Mouse (Mus musculus): ENCODE results near the gene Tmem109. TPM values are rescaled to one million over a fixed set of nuclear protein-coding genes. Genes with fewer than 3 reads are reported as not detected.

Gene Tmem109
- polyA plus RNA-seq, 1 experiment from 2014 or later = 20.0 TPM

DNA sequence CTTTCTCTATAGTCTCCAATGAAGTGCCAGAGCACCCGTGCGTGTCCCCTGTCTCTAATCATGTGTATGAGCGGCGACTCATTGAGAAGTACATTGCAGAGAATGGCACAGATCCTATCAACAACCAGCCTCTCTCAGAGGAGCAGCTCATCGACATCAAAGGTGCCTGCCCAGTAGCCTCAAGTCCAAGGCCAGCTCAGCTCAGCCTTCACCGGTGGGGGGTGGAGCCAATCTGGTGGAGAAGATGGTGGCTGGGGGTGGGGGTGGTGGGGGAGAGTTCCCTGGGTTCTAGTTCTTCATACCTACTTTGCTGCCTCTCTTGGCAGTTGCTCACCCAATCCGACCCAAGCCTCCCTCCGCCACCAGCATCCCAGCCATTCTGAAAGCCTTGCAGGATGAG, 15.7 kb upstream of the Tmem109 start:
- Histone ChIP-seq H3K9ac (ENCODE audit: low read depth, low read length) (no peak overlapping the region), H3K4me1 (ENCODE audit: control insufficient read depth, low read depth, low read length) (peaks cover 13% of the 10 kb centered on the region), H3K4me3 (ENCODE audit: low read depth, low read length) (no peak overlapping the region), H3K9me3 (replicated peaks; ENCODE audit: control insufficient read depth, low read length) (no peaks in the 10 kb centered on the region), H3K4me2 (ENCODE audit: low read depth, low read length) (no peak overlapping the region), H3K27ac (ENCODE audit: low read length) (no peak overlapping the region), H3K36me3 (ENCODE audit: control insufficient read depth, insufficient read depth) (peaks cover 29% of the 10 kb centered on the region), H3K27me3 (ENCODE audit: control insufficient read depth, insufficient read depth, low read depth, low read length) (no peaks in the 10 kb centered on the region)
- no peak for ATAC-seq (ENCODE audit: low read depth)
- 73% methylated on average over 8 of the region's 8 CpGs for WGBS (ENCODE audit: insufficient replicate concordance)

DNA sequence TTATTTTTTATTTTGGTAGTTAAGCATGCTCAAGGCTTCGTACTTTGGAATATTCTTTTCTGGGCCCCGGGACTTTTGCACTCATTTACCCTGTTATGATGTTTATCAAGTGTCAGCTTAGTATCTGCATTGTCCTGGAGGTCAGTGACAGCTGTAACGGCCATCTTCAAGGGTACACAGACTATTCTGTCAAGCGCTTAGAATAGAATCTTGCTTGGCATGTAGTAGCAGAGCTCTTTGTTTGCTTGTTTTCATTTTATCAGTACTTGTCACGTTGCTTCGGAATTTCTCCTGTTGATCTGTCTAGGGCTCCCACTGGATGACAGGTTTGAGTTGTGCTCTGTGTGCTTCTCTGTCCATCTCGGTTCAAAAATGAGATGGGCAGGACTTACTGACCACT, 15.0 kb upstream of the Tmem109 start:
- no peak for ATAC-seq (ENCODE audit: low read depth)
- peak overlapping the region; percentile 80 for H3K4me2 ChIP-seq (ENCODE audit: low read depth, low read length)
- no peaks in the 10 kb centered on the region for H3K9me3 ChIP-seq (replicated peaks; ENCODE audit: control insufficient read depth, low read length)
- no peak overlapping the region for H3K27ac ChIP-seq (ENCODE audit: low read length)
- WGBS (ENCODE audit: insufficient replicate concordance) = 59% methylated on average over 7 of the region's 7 CpGs
- H3K36me3 ChIP-seq (ENCODE audit: control insufficient read depth, insufficient read depth) = peaks cover 22% of the 10 kb centered on the region
- peak overlapping the region; percentile 84; the same call in 1 of the 2 replicates for H3K4me3 ChIP-seq (ENCODE audit: low read depth, low read length)
- no peaks in the 10 kb centered on the region for H3K27me3 ChIP-seq (ENCODE audit: control insufficient read depth, insufficient read depth, low read depth, low read length)
- peak overlapping the region; percentile 82 for H3K9ac ChIP-seq (ENCODE audit: low read depth, low read length)
- H3K4me1 ChIP-seq (ENCODE audit: control insufficient read depth, low read depth, low read length) = peaks cover 13% of the 10 kb centered on the region

DNA sequence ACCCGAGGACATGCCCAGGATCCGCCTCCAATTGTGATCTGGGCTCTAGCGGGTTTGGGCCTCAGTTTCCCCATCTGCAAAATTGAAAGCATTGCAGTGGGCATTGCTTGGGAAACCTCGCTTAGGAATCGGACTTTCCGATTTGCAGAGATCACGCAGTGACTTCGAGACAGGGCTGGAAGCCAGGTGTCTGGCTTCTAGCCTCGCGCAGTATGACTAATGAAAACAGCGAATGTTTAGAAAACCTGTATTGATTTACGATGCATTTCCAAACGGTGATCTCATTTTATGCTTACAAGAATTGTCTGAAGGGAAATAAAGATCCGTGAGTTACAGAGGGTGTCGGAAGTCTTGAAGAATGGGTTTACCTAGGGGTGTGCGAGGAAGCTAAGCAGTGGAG, 13.9 kb upstream of the Tmem109 start:
- Histone ChIP-seq H3K4me2 (ENCODE audit: low read depth, low read length) (peak overlapping the region; percentile 80), H3K4me3 (ENCODE audit: low read depth, low read length) (peak overlapping the region; percentile 84), H3K4me1 (ENCODE audit: control insufficient read depth, low read depth, low read length) (peaks cover 13% of the 10 kb centered on the region), H3K36me3 (ENCODE audit: control insufficient read depth, insufficient read depth) (peaks cover 12% of the 10 kb centered on the region), H3K27me3 (ENCODE audit: control insufficient read depth, insufficient read depth, low read depth, low read length) (no peaks in the 10 kb centered on the region), H3K9ac (ENCODE audit: low read depth, low read length) (peak overlapping the region; percentile 82), H3K9me3 (replicated peaks; ENCODE audit: control insufficient read depth, low read length) (no peaks in the 10 kb centered on the region), H3K27ac (ENCODE audit: low read length) (peak overlapping the region; percentile 78)
- WGBS (ENCODE audit: insufficient replicate concordance) = 1% methylated on average over 16 of the region's 16 CpGs
- ATAC-seq (ENCODE audit: low read depth) = no peak

DNA sequence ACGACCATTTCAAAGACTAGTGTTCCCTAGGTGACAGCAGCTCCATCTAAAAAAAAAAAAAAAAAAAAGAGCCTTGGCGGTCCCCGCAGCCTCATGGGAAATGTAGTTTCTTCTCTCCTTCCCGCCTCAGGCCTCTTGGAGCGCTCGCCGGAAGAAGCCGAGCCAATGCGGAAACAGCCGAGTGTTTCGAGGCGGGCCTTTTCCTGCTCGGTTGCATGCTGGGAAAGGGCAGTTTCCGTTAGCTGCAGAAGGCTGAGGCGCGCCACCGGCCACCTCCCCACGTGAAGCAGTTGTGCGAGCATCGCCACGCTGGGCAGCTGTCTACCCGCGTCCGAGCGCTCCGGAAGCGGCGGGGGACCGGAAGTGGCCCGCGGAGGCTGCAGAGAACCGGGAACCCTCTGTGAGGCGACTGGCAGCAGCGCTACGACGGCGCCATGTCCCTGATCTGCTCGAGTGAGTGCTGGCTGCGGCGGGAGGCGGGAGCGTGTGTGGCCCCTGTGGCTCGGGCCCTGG, 13.3 kb upstream of the Tmem109 start, which contains the start of gene Prpf19:
Prpf19 (plus strand) TSS at position 216 of the 513 bp plus-strand sequence.
- ATAC-seq (ENCODE audit: low read depth) = peak; percentile 97
- WGBS (ENCODE audit: insufficient replicate concordance) = under 1% methylated on average over 42 of the region's 43 CpGs
- peaks cover 6% of the 10 kb centered on the region for H3K36me3 ChIP-seq (ENCODE audit: control insufficient read depth, insufficient read depth)
- peak within 1 kb of the TSS; percentile 78 for H3K27ac ChIP-seq (ENCODE audit: low read length)
- no peaks in the 10 kb centered on the region for H3K9me3 ChIP-seq (replicated peaks; ENCODE audit: control insufficient read depth, low read length)
- H3K4me3 ChIP-seq (ENCODE audit: low read depth, low read length) = peak within 1 kb of the TSS; percentile 84
- no peaks in the 10 kb centered on the region for H3K27me3 ChIP-seq (ENCODE audit: control insufficient read depth, insufficient read depth, low read depth, low read length)
- peak within 1 kb of the TSS; percentile 80 for H3K4me2 ChIP-seq (ENCODE audit: low read depth, low read length)
- peak within 1 kb of the TSS; percentile 82 for H3K9ac ChIP-seq (ENCODE audit: low read depth, low read length)
- H3K4me1 ChIP-seq (ENCODE audit: control insufficient read depth, low read depth, low read length) = peaks cover 13% of the 10 kb centered on the region

DNA sequence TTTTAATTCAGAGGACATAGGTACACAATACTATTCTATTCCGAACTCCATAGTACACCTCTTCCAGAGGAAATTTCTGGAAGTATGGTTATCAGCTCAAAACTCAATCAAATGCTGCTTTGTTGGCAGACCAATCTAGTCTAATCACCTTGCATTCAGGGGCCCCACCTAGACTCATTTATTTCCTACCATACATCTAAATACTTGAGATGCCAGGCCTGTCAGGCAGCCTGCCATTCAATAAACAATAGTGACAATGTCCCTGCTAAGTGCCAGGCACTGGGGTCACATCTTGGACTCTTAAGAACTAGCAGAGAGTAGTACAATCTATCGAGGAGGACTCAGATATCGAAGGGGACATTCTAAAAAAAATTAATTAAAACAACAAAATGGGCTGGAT, 10.4 kb upstream of the Tmem109 start:
- Histone ChIP-seq H3K4me2 (ENCODE audit: low read depth, low read length) (no peak overlapping the region), H3K9me3 (replicated peaks; ENCODE audit: control insufficient read depth, low read length) (no peaks in the 10 kb centered on the region), H3K4me1 (ENCODE audit: control insufficient read depth, low read depth, low read length) (peaks cover 13% of the 10 kb centered on the region), H3K4me3 (ENCODE audit: low read depth, low read length) (no peak overlapping the region), H3K27ac (ENCODE audit: low read length) (no peak overlapping the region), H3K27me3 (ENCODE audit: control insufficient read depth, insufficient read depth, low read depth, low read length) (no peaks in the 10 kb centered on the region), H3K9ac (ENCODE audit: low read depth, low read length) (no peak overlapping the region), H3K36me3 (ENCODE audit: control insufficient read depth, insufficient read depth) (no peaks in the 10 kb centered on the region)
- 66% methylated on average over 3 of the region's 3 CpGs for WGBS (ENCODE audit: insufficient replicate concordance)
- no peak for ATAC-seq (ENCODE audit: low read depth)

DNA sequence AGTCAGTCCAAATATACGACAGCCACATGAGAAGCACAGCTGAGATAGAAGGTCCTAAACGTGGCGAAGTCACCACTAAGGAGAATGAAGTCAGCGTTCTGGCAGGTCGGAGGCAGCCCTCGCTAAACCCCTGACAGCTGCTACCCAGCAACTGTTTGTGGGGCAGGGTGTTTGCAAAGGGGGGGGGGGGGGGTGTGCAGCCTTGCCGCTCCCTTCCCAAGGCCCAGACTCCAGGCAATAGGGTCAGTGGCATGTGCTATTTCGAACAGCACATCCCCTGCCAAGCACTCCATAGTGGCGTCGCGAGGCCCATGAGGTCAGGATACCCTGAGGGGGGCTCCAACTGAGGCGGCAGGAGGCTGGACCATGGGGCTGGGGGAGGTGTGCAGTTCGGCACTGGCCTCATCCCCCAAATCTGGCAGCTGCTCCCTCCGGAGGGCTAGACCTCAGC, 801 bp downstream of the Tmem109 start:
- Histone ChIP-seq H3K27me3 (ENCODE audit: control insufficient read depth, insufficient read depth, low read depth, low read length) (no peaks in the 10 kb centered on the region), H3K4me1 (ENCODE audit: control insufficient read depth, low read depth, low read length) (peaks cover 15% of the 10 kb centered on the region), H3K4me3 (ENCODE audit: low read depth, low read length) (peak overlapping the region; percentile 65), H3K4me2 (ENCODE audit: low read depth, low read length) (peak overlapping the region; percentile 96), H3K27ac (ENCODE audit: low read length) (no peak overlapping the region; the same call in 1 of the 2 replicates), H3K36me3 (ENCODE audit: control insufficient read depth, insufficient read depth) (no peaks in the 10 kb centered on the region), H3K9me3 (replicated peaks; ENCODE audit: control insufficient read depth, low read length) (no peaks in the 10 kb centered on the region; the same call in 1 of the 2 replicates), H3K9ac (ENCODE audit: low read depth, low read length) (peak overlapping the region; percentile 76)
- ATAC-seq (ENCODE audit: low read depth) = no peak; the same call in none of the 2 replicates
- 5% methylated on average over 14 of the region's 14 CpGs for WGBS (ENCODE audit: insufficient replicate concordance)

DNA sequence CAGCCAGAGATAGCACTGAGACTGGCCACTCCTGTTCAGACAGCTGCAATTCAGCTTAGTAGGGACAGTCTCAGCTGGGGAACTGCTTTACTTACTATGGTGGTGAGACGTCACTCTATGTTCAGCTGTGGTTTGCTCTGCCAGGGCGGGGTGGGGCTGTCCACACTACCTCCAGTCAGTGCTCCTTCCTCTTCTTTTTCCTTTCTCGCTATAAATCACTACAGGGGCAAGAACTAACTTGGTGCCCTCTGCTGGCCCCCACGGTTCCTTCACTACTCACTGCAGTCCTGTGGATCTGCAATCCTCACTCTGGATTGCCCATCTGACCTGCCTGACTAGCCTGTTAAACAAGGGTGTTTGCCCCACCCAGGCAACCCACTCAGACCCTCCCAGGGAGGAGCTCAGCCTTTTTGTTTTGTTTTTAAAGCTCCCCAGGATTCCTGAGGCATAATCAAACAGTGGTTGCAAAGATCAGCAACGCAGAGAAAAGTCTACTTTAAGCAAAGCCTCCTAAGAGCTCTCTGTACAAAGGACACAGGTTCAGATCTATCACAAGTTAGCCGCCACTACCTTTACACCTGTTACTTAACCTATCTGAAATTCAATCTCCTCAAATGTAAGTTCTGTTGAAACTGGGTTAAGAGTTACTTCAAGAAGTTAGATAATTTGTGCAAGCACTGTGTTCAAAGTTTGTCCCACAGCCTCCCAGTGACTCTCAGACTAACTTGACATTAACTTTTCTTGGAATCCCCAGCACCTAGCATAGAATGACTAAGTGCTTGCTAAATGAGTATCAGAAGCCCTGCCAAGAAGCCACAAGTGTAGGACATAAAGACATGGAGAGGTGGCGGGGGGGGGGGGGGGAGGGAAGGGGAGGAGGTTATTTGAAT, 1.5 kb downstream of the Tmem109 start:
- peaks cover 15% of the 10 kb centered on the region for H3K4me1 ChIP-seq (ENCODE audit: control insufficient read depth, low read depth, low read length)
- ATAC-seq (ENCODE audit: low read depth) = peak; percentile 19; the same call in 1 of the 2 replicates
- H3K4me3 ChIP-seq (ENCODE audit: low read depth, low read length) = peak overlapping the region; percentile 65; the same call in 1 of the 2 replicates
- 24% methylated on average over 6 of the region's 7 CpGs for WGBS (ENCODE audit: insufficient replicate concordance)
- H3K27ac ChIP-seq (ENCODE audit: low read length) = no peak overlapping the region
- H3K9ac ChIP-seq (ENCODE audit: low read depth, low read length) = no peak overlapping the region
- H3K27me3 ChIP-seq (ENCODE audit: control insufficient read depth, insufficient read depth, low read depth, low read length) = no peaks in the 10 kb centered on the region
- H3K4me2 ChIP-seq (ENCODE audit: low read depth, low read length) = peak overlapping the region; percentile 96
- no peaks in the 10 kb centered on the region for H3K36me3 ChIP-seq (ENCODE audit: control insufficient read depth, insufficient read depth)
- no peaks in the 10 kb centered on the region; the same call in 1 of the 2 replicates for H3K9me3 ChIP-seq (replicated peaks; ENCODE audit: control insufficient read depth, low read length)

DNA sequence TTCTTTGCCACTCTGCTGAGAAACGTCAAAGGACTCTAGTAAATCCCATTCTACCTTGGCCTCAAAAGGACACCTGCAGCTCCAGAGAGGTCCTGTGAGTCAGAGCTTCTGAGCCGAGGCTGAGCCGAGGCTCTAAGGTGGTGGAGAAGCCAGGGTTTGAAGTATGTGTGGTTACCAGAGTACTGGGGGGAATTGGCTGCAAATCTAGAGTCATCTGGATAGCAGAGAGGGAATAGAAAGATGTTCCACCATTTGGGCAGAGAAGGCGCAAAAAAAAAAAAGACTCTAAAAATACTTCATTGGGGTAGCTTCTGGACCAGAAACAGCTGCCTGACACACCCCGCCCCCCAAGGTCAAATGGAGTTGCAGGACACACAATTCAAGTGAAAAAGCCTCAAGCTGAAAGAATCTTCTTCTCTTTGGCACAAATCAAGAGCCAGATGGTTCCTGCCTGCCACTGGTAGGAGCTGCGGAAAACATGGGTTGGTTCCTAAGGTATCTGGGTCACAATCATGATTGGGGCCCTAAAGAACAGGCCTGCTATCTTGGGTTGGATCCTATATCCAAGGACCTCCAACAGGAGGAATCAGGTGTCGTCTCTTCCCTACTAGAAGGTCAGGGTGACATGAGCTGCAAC, 3.5 kb downstream of the Tmem109 start:
- Histone ChIP-seq H3K4me3 (ENCODE audit: low read depth, low read length) (no peak overlapping the region), H3K9me3 (replicated peaks; ENCODE audit: control insufficient read depth, low read length) (no peaks in the 10 kb centered on the region), H3K36me3 (ENCODE audit: control insufficient read depth, insufficient read depth) (peaks cover 3% of the 10 kb centered on the region; the same call in 1 of the 2 replicates), H3K4me2 (ENCODE audit: low read depth, low read length) (no peak overlapping the region), H3K27me3 (ENCODE audit: control insufficient read depth, insufficient read depth, low read depth, low read length) (no peaks in the 10 kb centered on the region), H3K4me1 (ENCODE audit: control insufficient read depth, low read depth, low read length) (peaks cover 15% of the 10 kb centered on the region), H3K27ac (ENCODE audit: low read length) (no peak overlapping the region), H3K9ac (ENCODE audit: low read depth, low read length) (no peak overlapping the region)
- WGBS (ENCODE audit: insufficient replicate concordance) = 78% methylated on average over 7 of the region's 7 CpGs
- ATAC-seq (ENCODE audit: low read depth) = no peak
